Mouse (Mus musculus): ENCODE measurements at regions not wholly inside any gene's neighbourhood (a gene's known extent, or its start where the extent isn't known, plus 50 kb on each side); places are given as distances from the start of the nearest gene placed in this dataset.
"Not testable (repeated sequence)": the region's sequence is repeated elsewhere in the genome, so short reads cannot be mapped to it uniquely, and the experiment has no call there.

DNA sequence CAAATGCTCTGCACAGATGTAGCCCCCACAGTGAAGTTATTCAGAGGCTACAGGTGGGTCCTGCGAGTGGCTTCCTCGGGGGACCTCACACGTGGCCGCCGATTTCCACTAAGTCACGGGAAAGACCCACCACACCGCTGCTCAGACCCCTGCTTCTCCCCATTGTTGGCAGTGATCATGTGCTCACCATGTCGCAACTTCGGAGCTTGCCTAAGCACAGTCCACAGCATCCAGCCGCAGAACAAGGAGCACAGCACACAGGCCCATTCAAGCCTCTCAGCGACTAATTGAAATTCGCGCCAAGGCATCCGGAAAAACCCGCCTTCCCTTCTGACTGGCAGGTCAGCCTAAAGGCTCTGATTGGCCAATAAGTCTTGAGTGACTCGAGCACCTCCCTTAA lies 95.0 kb downstream of the Ptchd3 start:
- not testable (repeated sequence) for TF ChIP-seq POLR2A (IDR thresholded peaks at IDR 0.05; ENCODE audit: borderline replicate concordance, extremely low read depth, insufficient read depth, insufficient read length, poor library complexity, severe bottlenecking); CTCF (IDR thresholded peaks at IDR 0.05; ENCODE audit: borderline replicate concordance, extremely low read depth, insufficient read depth, insufficient read length)

Measured in brain, embryonic 14.5 days (tissue).